Mouse (Mus musculus) MEL-GATA-1-ER (cell line): ENCODE results near the gene Mrpl54.

Experiments used
- DNase-seq: peaks from one replicate; pipeline ENCODE4 v3.0.0-alpha.2; 2012; ENCODE audit warnings: low read depth; ENCODE audit errors: extremely low read depth

The Mrpl54 gene

GRCm38 (mm10) chr10:81266211-81267105, at the start of gene Mrpl54, which contains the start of gene Apba3:
TSS of gene Mrpl54 (minus strand) at chr10:81266934.
TSS of gene Apba3 (plus strand) at chr10:81266960.
- DNase-seq: peak; percentile 85

- no peak for DNase-seq
These were observed 48.9 kb upstream of the Mrpl54 start for GRCm38 (mm10) chr10:81315587-81315986.

GRCm38 (mm10) chr10:81314201-81314600, 47.5 kb upstream of the Mrpl54 start:
- DNase-seq: no peak

GRCm38 (mm10) chr10:81313581-81313980, 46.8 kb upstream of the Mrpl54 start:
- DNase-seq: no peak

GRCm38 (mm10) chr10:81309571-81309970, 42.8 kb upstream of the Mrpl54 start:
- DNase-seq: no peak

GRCm38 (mm10) chr10:81306837-81307682, 40.3 kb upstream of the Mrpl54 start:
- no peak for DNase-seq

- DNase-seq: no peak
These were observed 39.5 kb upstream of the Mrpl54 start for GRCm38 (mm10) chr10:81306173-81306668.

- DNase-seq: no peak
These were observed 38.9 kb upstream of the Mrpl54 start for GRCm38 (mm10) chr10:81305663-81306062.

GRCm38 (mm10) chr10:81304597-81305238, 38.0 kb upstream of the Mrpl54 start:
- no peak for DNase-seq

- no peak for DNase-seq
These were observed 37.0 kb upstream of the Mrpl54 start for GRCm38 (mm10) chr10:81303761-81304160.

- no peak for DNase-seq
These were observed 36.5 kb upstream of the Mrpl54 start for GRCm38 (mm10) chr10:81303258-81303657.

GRCm38 (mm10) chr10:81302781-81303218, 36.1 kb upstream of the Mrpl54 start:
- DNase-seq: no peak

- DNase-seq: no peak
These were observed 35.6 kb upstream of the Mrpl54 start for GRCm38 (mm10) chr10:81302288-81302687.

GRCm38 (mm10) chr10:81301321-81301720, 34.6 kb upstream of the Mrpl54 start:
- no peak for DNase-seq

- DNase-seq: no peak
These were observed 33.7 kb upstream of the Mrpl54 start for GRCm38 (mm10) chr10:81300352-81300907.

GRCm38 (mm10) chr10:81299585-81300351, 33.0 kb upstream of the Mrpl54 start:
- no peak for DNase-seq

GRCm38 (mm10) chr10:81298369-81299100, 31.8 kb upstream of the Mrpl54 start:
- no peak for DNase-seq

- no peak for DNase-seq
These were observed 31.1 kb upstream of the Mrpl54 start for GRCm38 (mm10) chr10:81297845-81298244.

GRCm38 (mm10) chr10:81297246-81297645, 30.5 kb upstream of the Mrpl54 start:
- no peak for DNase-seq

GRCm38 (mm10) chr10:81295185-81295584, 28.5 kb upstream of the Mrpl54 start:
- DNase-seq: no peak
